Mouse (Mus musculus) MEL (cell line): ENCODE measurements around the gene Ankfy1. TPM values are rescaled to one million over a fixed set of nuclear protein-coding genes. Genes with fewer than 3 reads are reported as not detected.

Experiments used
- DNase-seq: peaks from one replicate; pipeline ENCODE4 v3.0.0; 2011; ENCODE audit warnings: low read depth, low spot score
- H3K27ac ChIP-seq: 2 replicates; pipeline ENCODE4 v1.5.1; 2012; ENCODE audit warnings: low read depth, mild to moderate bottlenecking, control low read depth, low read length, moderate library complexity; ENCODE audit not compliant: control insufficient read depth
- H3K27me3 ChIP-seq, 2 experiments: fragments of 150-350 bp in 1 of 2; sonication (generic) in 1 of 2; 2 replicates each; pipeline ENCODE4 v1.6.1; 2012; ENCODE audit warnings: low read length in 2 of 2, mild to moderate bottlenecking in 2 of 2, improper control_type of control experiment in 1 of 2, moderate library complexity in 1 of 2; ENCODE audit not compliant: insufficient read depth in 2 of 2, control insufficient read depth in 1 of 2
- H3K36me3 ChIP-seq, 2 experiments: 2 replicates each; pipeline ENCODE4 v1.6.1; 2012 to 2014; ENCODE audit warnings: low read length in 2 of 2, improper control_type of control experiment in 1 of 2, inconsistent platforms in 1 of 2, mild to moderate bottlenecking in 1 of 2; ENCODE audit not compliant: insufficient read depth in 2 of 2, control insufficient read depth in 1 of 2
- H3K4me1 ChIP-seq, 2 experiments: fragments of 150-350 bp in 1 of 2; sonication (generic) in 1 of 2; 2 replicates each; pipeline ENCODE4 v1.6.1; 2012; ENCODE audit warnings: low read length in 2 of 2, improper control_type of control experiment in 1 of 2, mild to moderate bottlenecking in 1 of 2; ENCODE audit not compliant: insufficient read depth in 2 of 2, control insufficient read depth in 1 of 2
- H3K4me3 ChIP-seq, 2 experiments: fragments of 150-350 bp in 1 of 2; sonication (generic) in 1 of 2; 2 replicates each; pipeline ENCODE4 v1.5.1; 2012; ENCODE audit warnings: low read depth in 2 of 2, low read length in 2 of 2, mild to moderate bottlenecking in 2 of 2, moderate library complexity in 2 of 2, control low read depth in 1 of 2, improper control_type of control experiment in 1 of 2; ENCODE audit not compliant: control insufficient read depth in 1 of 2, insufficient read depth in 1 of 2
- H3K79me2 ChIP-seq: 2 replicates; pipeline ENCODE4 v1.6.1; 2012; ENCODE audit warnings: mild to moderate bottlenecking, low read length, moderate library complexity; ENCODE audit not compliant: control insufficient read depth, poor library complexity, insufficient read depth
- H3K9ac ChIP-seq: 2 replicates; pipeline ENCODE4 v1.6.1; 2012; ENCODE audit warnings: low read depth, mild to moderate bottlenecking, control low read depth, low read length, moderate library complexity; ENCODE audit not compliant: control insufficient read depth, poor library complexity, severe bottlenecking
- H3K9me3 ChIP-seq: fragments of 150-350 bp; sonication (generic); replicated peaks from 2 replicates; pipeline ENCODE4 v1.6.1; 2012; ENCODE audit warnings: mild to moderate bottlenecking, low read length, improper control_type of control experiment, moderate library complexity; ENCODE audit not compliant: insufficient read depth
- BHLHE40 ChIP-seq: IDR thresholded peaks from 2 replicates; pipeline ENCODE4 v1.6.1; 2012; ENCODE audit warnings: low read depth, mild to moderate bottlenecking, inconsistent platforms, low read length, improper control_type of control experiment, borderline replicate concordance
- CHD1 ChIP-seq: IDR thresholded peaks from 2 replicates; pipeline ENCODE4 v1.6.1; 2012; ENCODE audit warnings: low read depth, mild to moderate bottlenecking, inconsistent platforms, low read length, improper control_type of control experiment
- CTCF ChIP-seq, 3 experiments: IDR thresholded peaks in 2 of 3; conservative IDR thresholded peaks in 1 of 3; 2 replicates each; pipeline ENCODE4 v1.5.1; 2011 to 2012; ENCODE audit warnings: low read length in 3 of 3, low read depth in 2 of 3, mild to moderate bottlenecking in 2 of 3, improper control_type of control experiment in 1 of 3, inconsistent platforms in 1 of 3, mixed read lengths in 1 of 3, moderate library complexity in 1 of 3; ENCODE audit not compliant: control insufficient read depth in 1 of 3, insufficient read depth in 1 of 3, poor library complexity in 1 of 3, severe bottlenecking in 1 of 3
- ELF1 ChIP-seq: IDR thresholded peaks from 2 replicates; pipeline ENCODE4 v1.6.1; 2014; ENCODE audit warnings: low read depth, mild to moderate bottlenecking, inconsistent platforms, low read length, improper control_type of control experiment, moderate library complexity
- EP300 ChIP-seq, 2 experiments: IDR thresholded peaks; 2 replicates each; pipeline ENCODE4 v1.6.1; 2011; ENCODE audit warnings: improper control_type of control experiment in 2 of 2, low read length in 2 of 2, low read depth in 1 of 2, mild to moderate bottlenecking in 1 of 2
- ETS1 ChIP-seq: IDR thresholded peaks from 2 replicates; pipeline ENCODE4 v1.6.1; 2012; ENCODE audit warnings: low read depth, mild to moderate bottlenecking, inconsistent platforms, low read length, improper control_type of control experiment, moderate library complexity
- GABPA ChIP-seq: IDR thresholded peaks from 2 replicates; pipeline ENCODE4 v1.6.1; 2012; ENCODE audit warnings: low read depth, mild to moderate bottlenecking, inconsistent platforms, low read length, improper control_type of control experiment, moderate library complexity
- HCFC1 ChIP-seq: IDR thresholded peaks from 2 replicates; pipeline ENCODE4 v1.6.1; 2012; ENCODE audit warnings: low read depth, mild to moderate bottlenecking, inconsistent platforms, low read length, improper control_type of control experiment, moderate library complexity
- JUND ChIP-seq: IDR thresholded peaks from 2 replicates; pipeline ENCODE4 v1.6.1; 2011; ENCODE audit warnings: low read depth, mild to moderate bottlenecking, improper control_type of control experiment, low read length
- MAFK ChIP-seq: IDR thresholded peaks from 2 replicates; pipeline ENCODE4 v1.6.1; 2011; ENCODE audit warnings: low read depth, mild to moderate bottlenecking, low read length, improper control_type of control experiment, borderline replicate concordance
- MAX ChIP-seq: IDR thresholded peaks from 2 replicates; pipeline ENCODE4 v1.6.1; 2011; ENCODE audit warnings: low read length, improper control_type of control experiment
- MAZ ChIP-seq: IDR thresholded peaks from 2 replicates; pipeline ENCODE4 v1.6.1; 2012; ENCODE audit warnings: low read depth, mild to moderate bottlenecking, inconsistent platforms, low read length, improper control_type of control experiment
- MEF2A ChIP-seq: IDR thresholded peaks from 2 replicates; pipeline ENCODE4 v1.6.1; 2014; ENCODE audit warnings: low read depth, mild to moderate bottlenecking, inconsistent platforms, low read length, improper control_type of control experiment; ENCODE audit not compliant: poor library complexity, insufficient replicate concordance, severe bottlenecking; ENCODE audit errors: extremely low read depth
- MXI1 ChIP-seq: IDR thresholded peaks from 2 replicates; pipeline ENCODE4 v1.6.1; 2011; ENCODE audit warnings: mild to moderate bottlenecking, low read depth, low read length, improper control_type of control experiment
- MYB ChIP-seq: IDR thresholded peaks from 2 replicates; pipeline ENCODE4 v1.6.1; 2011; ENCODE audit warnings: mild to moderate bottlenecking, low read depth, low read length, improper control_type of control experiment
- MYC ChIP-seq: IDR thresholded peaks from 2 replicates; pipeline ENCODE4 v1.6.1; 2011; ENCODE audit warnings: low read depth, mild to moderate bottlenecking, low read length, improper control_type of control experiment, moderate library complexity
- NRF1 ChIP-seq: IDR thresholded peaks from 2 replicates; pipeline ENCODE4 v1.6.1; 2014; ENCODE audit warnings: low read depth, mild to moderate bottlenecking, inconsistent platforms, low read length, improper control_type of control experiment, moderate library complexity; ENCODE audit not compliant: poor library complexity, insufficient read depth, severe bottlenecking
- POLR2A ChIP-seq, 2 experiments: IDR thresholded peaks; 2 replicates each; pipeline ENCODE4 v1.6.1; 2011 to 2012; ENCODE audit warnings: low read length in 2 of 2, mild to moderate bottlenecking in 2 of 2, control low read depth in 1 of 2, improper control_type of control experiment in 1 of 2, low read depth in 1 of 2, moderate library complexity in 1 of 2; ENCODE audit not compliant: control insufficient read depth in 1 of 2, insufficient read depth in 1 of 2, poor library complexity in 1 of 2
- POLR2AphosphoS2 ChIP-seq: IDR thresholded peaks from 2 replicates; pipeline ENCODE4 v1.6.1; 2011; ENCODE audit warnings: low read length, improper control_type of control experiment
- POLR2AphosphoS5 ChIP-seq: IDR thresholded peaks from 2 replicates; pipeline ENCODE4 v1.6.1; 2012; ENCODE audit warnings: low read depth, borderline replicate concordance, mild to moderate bottlenecking, inconsistent platforms, low read length, moderate library complexity, mixed read lengths
- RAD21 ChIP-seq: IDR thresholded peaks from 2 replicates; pipeline ENCODE4 v1.6.1; 2011; ENCODE audit warnings: mild to moderate bottlenecking, low read depth, low read length, improper control_type of control experiment
- RCOR1 ChIP-seq: IDR thresholded peaks from 2 replicates; pipeline ENCODE4 v1.6.1; 2012; ENCODE audit warnings: low read depth, mild to moderate bottlenecking, inconsistent platforms, low read length, improper control_type of control experiment
- SIN3A ChIP-seq: IDR thresholded peaks from 2 replicates; pipeline ENCODE4 v1.6.1; 2012; ENCODE audit warnings: low read length, improper control_type of control experiment, inconsistent platforms
- SMC3 ChIP-seq: IDR thresholded peaks from 2 replicates; pipeline ENCODE4 v1.6.1; 2011; ENCODE audit warnings: low read depth, low read length, improper control_type of control experiment
- TBP ChIP-seq: IDR thresholded peaks from 2 replicates; pipeline ENCODE4 v1.8.0; 2011; ENCODE audit warnings: low read depth, low read length, improper control_type of control experiment
- TCF12 ChIP-seq: IDR thresholded peaks from 2 replicates; pipeline ENCODE4 v1.6.1; 2014; ENCODE audit warnings: low read depth, mild to moderate bottlenecking, inconsistent platforms, low read length, improper control_type of control experiment, moderate library complexity
- UBTF ChIP-seq: IDR thresholded peaks from 2 replicates; pipeline ENCODE4 v1.6.1; 2012; ENCODE audit warnings: low read depth, mild to moderate bottlenecking, inconsistent platforms, low read length, improper control_type of control experiment, moderate library complexity, borderline replicate concordance; ENCODE audit not compliant: insufficient read depth
- USF1 ChIP-seq: IDR thresholded peaks from 2 replicates; pipeline ENCODE4 v1.6.1; 2014; ENCODE audit warnings: low read depth, mild to moderate bottlenecking, inconsistent platforms, low read length, improper control_type of control experiment, moderate library complexity
- ZC3H11A ChIP-seq: IDR thresholded peaks from 2 replicates; pipeline ENCODE4 v1.6.1; 2012; ENCODE audit warnings: low read depth, mild to moderate bottlenecking, inconsistent platforms, low read length, improper control_type of control experiment
- ZKSCAN1 ChIP-seq: IDR thresholded peaks from 2 replicates; pipeline ENCODE4 v1.6.1; 2012; ENCODE audit warnings: low read depth, mild to moderate bottlenecking, inconsistent platforms, low read length, improper control_type of control experiment, moderate library complexity
- ZMIZ1 ChIP-seq: IDR thresholded peaks from 2 replicates; pipeline ENCODE4 v1.6.1; 2012; ENCODE audit warnings: low read depth, mild to moderate bottlenecking, inconsistent platforms, low read length, improper control_type of control experiment, moderate library complexity
- ZNF384 ChIP-seq: IDR thresholded peaks from 2 replicates; pipeline ENCODE4 v1.6.1; 2012; ENCODE audit warnings: low read depth, mild to moderate bottlenecking, inconsistent platforms, low read length, improper control_type of control experiment
- polyA plus RNA-seq, 2 experiments: library from polyadenylated mRNA; stranded (reverse) in 1 of 2; unstranded in 1 of 2; fragments of >175 nt in 1 of 2; fragments of >200 nt in 1 of 2; gene quantifications; 2 replicates each; pipeline versions ENCODE4 v1.2.1 to v1.2.4; 2012; ENCODE audit warnings: low replicate concordance in 2 of 2, low read depth in 1 of 2; ENCODE audit not compliant: insufficient read length in 2 of 2, insufficient read depth in 1 of 2, missing spikeins in 1 of 2
- total RNA-seq: library from RNA; depleted of rRNA; stranded (reverse); fragments of 300-350 nt; gene quantifications from 2 replicates; pipeline ENCODE4 v1.2.3, GENCODE M21; 2012

Gene Ankfy1
- total and polyA plus RNA-seq, 3 experiments: 60.6 to 153 (median 148) TPM

GRCm38 (mm10) chr11:72688242-72688641, 1.6 kb upstream of the Ankfy1 start:
- peaks cover 32% of the 10 kb centered on the region for H3K79me2 ChIP-seq
- no peak overlapping the region for H3K4me3 ChIP-seq
- H3K9me3 ChIP-seq: no peaks in the 10 kb centered on the region
- peak; percentile 27 for DNase-seq
- 0 out of 2 replicates have a peak overlapping the region, but pooled peaks have one; percentile 1 for H3K9ac ChIP-seq
- H3K27me3 ChIP-seq: no peaks in the 10 kb centered on the region
- peaks cover 4 to 57% of the 10 kb centered on the region in 2 experiments for H3K36me3 ChIP-seq
- H3K27ac ChIP-seq: peak overlapping the region; percentile 8; the same call in 1 of the 2 replicates
- TF ChIP-seq ZMIZ1 (peak; percentile 36; the same call in 1 of the 2 replicates), POLR2AphosphoS2 (no peak), ZC3H11A (no peak)
- peaks cover 25 to 35% of the 10 kb centered on the region in 2 experiments for H3K4me1 ChIP-seq

- H3K27me3 ChIP-seq: no peaks in the 10 kb centered on the region
- peak; percentile 88 for DNase-seq
- H3K4me1 ChIP-seq: peaks cover 27 to 42% of the 10 kb centered on the region in 2 experiments
- H3K4me3 ChIP-seq: peak overlapping the region; percentile 56 to 99
- peak overlapping the region; percentile 66 for H3K9ac ChIP-seq
- H3K9me3 ChIP-seq: no peaks in the 10 kb centered on the region
- H3K36me3 ChIP-seq: peaks cover 0 to 63% of the 10 kb centered on the region in 2 experiments; a peak in 3 of 4 replicates
- H3K27ac ChIP-seq: peak overlapping the region; percentile 84
- peaks cover 38% of the 10 kb centered on the region for H3K79me2 ChIP-seq
- no peak for TF ChIP-seq MYC
- TF ChIP-seq TBP: no peak
- no peak for TF ChIP-seq SMC3
- no peak for TF ChIP-seq MAX
- TF ChIP-seq HCFC1: no peak
- TF ChIP-seq MEF2A: peak; percentile 63; the same call in 1 of the 2 replicates
- peak; percentile 82 to 85 for TF ChIP-seq EP300 (IDR thresholded peaks at IDR 0.05; ENCODE audit: low read depth in 1 of 2, low read length in 2 of 2)
- TF ChIP-seq BHLHE40: 0 out of 2 replicates have a peak, but pooled peaks have one; percentile 1
- no peak for TF ChIP-seq SIN3A
- no peak for TF ChIP-seq GABPA
- no peak for TF ChIP-seq POLR2AphosphoS2
- no peak for TF ChIP-seq MYB
- no peak for TF ChIP-seq UBTF
- no peak for TF ChIP-seq NRF1
- TF ChIP-seq TCF12: peak; percentile 96
- TF ChIP-seq RCOR1: peak; percentile 82
- TF ChIP-seq ETS1: peak; percentile 72
- no peak for TF ChIP-seq MXI1
- no peak for TF ChIP-seq CHD1
- no peak for TF ChIP-seq POLR2A (IDR thresholded peaks at IDR 0.05; ENCODE audit: control insufficient read depth in 1 of 2, insufficient read depth in 1 of 2, low read depth in 1 of 2, low read length in 2 of 2, poor library complexity in 1 of 2)
- no peak for TF ChIP-seq USF1
- no peak for TF ChIP-seq RAD21
- no peak for TF ChIP-seq ZC3H11A
- TF ChIP-seq ELF1: no peak
- TF ChIP-seq ZKSCAN1: no peak
- TF ChIP-seq JUND: no peak
- TF ChIP-seq MAZ: no peak
- no peak for TF ChIP-seq MAFK
- TF ChIP-seq ZNF384: no peak
- TF ChIP-seq POLR2AphosphoS5: no peak
- no peak for TF ChIP-seq CTCF (IDR thresholded peaks at IDR 0.05 in 2 of 3, conservative IDR thresholded peaks at IDR 0.05 in 1 of 3; ENCODE audit: control insufficient read depth in 1 of 3, insufficient read depth in 1 of 3, low read depth in 2 of 3, low read length in 3 of 3, poor library complexity in 1 of 3, severe bottlenecking in 1 of 3)
Observed at GRCm38 (mm10) chr11:72689115-72689514, 691 bp upstream of the Ankfy1 start.
